In the genomic region with DNA sequence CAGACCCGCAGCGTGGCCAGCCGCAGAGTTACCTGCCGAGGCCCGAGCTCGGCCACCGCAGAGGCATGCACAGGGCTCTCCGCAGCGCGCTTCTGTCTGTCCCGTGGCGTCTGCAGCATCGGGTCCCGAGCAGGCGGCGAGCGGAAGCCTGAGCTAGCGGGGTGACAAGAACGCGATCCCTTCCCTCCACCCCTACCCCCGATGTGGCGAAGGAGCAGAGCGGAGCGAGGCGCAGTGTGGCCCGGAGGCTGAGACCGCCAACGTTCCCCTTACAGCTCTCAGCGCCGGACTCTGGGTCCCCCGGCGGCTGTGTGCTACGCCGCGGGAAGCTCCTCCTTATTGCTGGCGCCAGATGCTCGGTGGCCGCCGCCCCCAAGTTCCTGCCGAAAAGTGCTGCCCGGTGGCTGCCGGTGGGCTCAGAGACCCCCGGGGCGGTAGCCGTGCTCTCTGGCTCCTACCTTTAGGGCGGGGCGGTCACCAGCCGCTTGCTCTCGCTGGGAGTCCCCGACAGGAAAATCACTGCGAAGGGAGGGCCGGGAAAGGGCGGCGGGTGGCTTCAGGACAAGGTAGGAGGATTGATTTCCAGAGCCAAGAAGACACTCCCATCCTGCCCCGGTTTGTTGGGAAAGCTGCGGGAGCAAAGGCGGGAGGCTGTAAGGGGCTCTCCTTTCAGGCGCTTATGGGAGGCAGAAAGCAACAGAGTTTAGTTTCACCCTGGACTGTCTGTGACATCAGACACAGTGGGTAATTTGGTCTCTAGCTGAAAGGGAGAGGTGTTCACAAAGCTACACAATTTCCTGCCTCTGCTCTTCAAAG, we compare ENCODE assay signal across 8 mouse cellular contexts. TPM values are rescaled to one million over a fixed set of nuclear protein-coding genes. Genes with fewer than 3 reads are reported as not detected.
DNase-seq lines count a peak whose midpoint lies in the region; ATAC-seq and TF ChIP-seq lines count a peak whose summit lies in the region.

No protein-coding gene starts in this region.

- H3K4me3 ChIP-seq in forebrain, postnatal 0 days (ENCODE audit: low read depth, low read length): peak overlapping the region; percentile 77

- peak; percentile 89 for ATAC-seq in forebrain, postnatal 0 days
- peak; percentile 66 for ATAC-seq in megakaryocyte, adult 5-6 weeks (ENCODE audit: poor library complexity, severe bottlenecking)

- 2% methylated on average over 58 of the region's 58 CpGs for WGBS in forebrain, postnatal 0 days

- H3K9me3 ChIP-seq in forebrain, postnatal 0 days (ENCODE audit: low read length): 0 out of 2 replicates have a peak, but pooled peaks cover 4% of the 10 kb centered on the region

- no peaks in the 10 kb centered on the region; the same call in 1 of the 2 replicates for H3K27me3 ChIP-seq in forebrain, postnatal 0 days (ENCODE audit: insufficient read depth, low read length)

- intact Hi-C loops in heart, postnatal 36 days (cut with DNase I): loop anchor here (2.0 to 5.0 kb wide), 7 partner anchors 26 to 204 kb away; partner anchors contain the start of genes Cldnd1 and Cpox

- peak overlapping the region; percentile 74 for H3K9ac ChIP-seq in forebrain, postnatal 0 days

- DNase-seq in NIH3T3 (ENCODE audit: low read depth): peak; percentile 28
- peak; percentile 19 for DNase-seq in cerebellum, adult 8-10 months
- DNase-seq in forebrain, postnatal 0 days: peak; percentile 57
- DNase-seq in heart, postnatal 36 days: peak; percentile 75 to 88
- DNase-seq in layer of hippocampus, postnatal 25 days (ENCODE audit: extremely low spot score in 1 of 2, low spot score in 1 of 2): peak; percentile 22 to 46
- DNase-seq in right cerebral cortex, adult 2 months (ENCODE audit: low spot score in 2 of 2): peak; percentile 52 to 61
- DNase-seq in urinary bladder, postnatal 14 days (ENCODE audit: low spot score): peak; percentile 35

- peak overlapping the region; percentile 95 for H3K4me2 ChIP-seq in forebrain, postnatal 0 days (ENCODE audit: low read depth)

- H3K27ac ChIP-seq in forebrain, postnatal 0 days (ENCODE audit: low read depth, low read length): peak overlapping the region; percentile 54; the same call in 1 of the 2 replicates

- no peaks in the 10 kb centered on the region for H3K4me1 ChIP-seq in forebrain, postnatal 0 days (ENCODE audit: insufficient read depth)

- H3K36me3 ChIP-seq in forebrain, postnatal 0 days (ENCODE audit: insufficient read depth): no peaks in the 10 kb centered on the region

- TF ChIP-seq CTCF in forebrain, postnatal 0 days (IDR thresholded peaks at IDR 0.05; ENCODE audit: low read depth): no peak

RNA-seq across cellular contexts. Expression of gene St3gal6, which starts 0.8 kb away (rescaled TPM):
- 3.9 and 12.6 TPM in 2 replicates for total RNA-seq in forebrain, postnatal 0 days (2014; rRNA removed)
- polyA plus RNA-seq in forebrain, postnatal 0 days (2015; fragmentation: Nextera tagmentation; extraction: Ambion mirVana): 12.7 and 14.9 TPM in 2 replicates
- total RNA-seq in heart, postnatal 36 days (2021): 10 to 100 TPM; 40.2 to 43.7 TPM
- total RNA-seq in layer of hippocampus, postnatal 25 days (2021): 10 to 100 TPM in 1 of 2 experiments, 1 to 10 TPM in 1; 9.9 to 15.9 TPM
- total RNA-seq in megakaryocyte, adult 5-6 weeks (2015): 9.4 and 15.6 TPM in 2 replicates
- 11.9 and 17.3 TPM in 2 replicates for total RNA-seq in megakaryocyte, adult 5-6 weeks (2017)

Comparison
In these comparisons a context has a peak if more than half of its experiments do, and no peak if none do; other contexts are left out.
1. Peak in every context shown above with its lines: DNase-seq, ATAC-seq, H3K4me3 ChIP-seq and H3K27ac ChIP-seq.
2. DNase-seq: peak in every context shown above with its lines; median percentile 82 in heart, postnatal 36 days; 57 in forebrain, postnatal 0 days; 56 in right cerebral cortex, adult 2 months; 35 in urinary bladder, postnatal 14 days; 34 in layer of hippocampus, postnatal 25 days; 28 in NIH3T3; 19 in cerebellum, adult 8-10 months.